Mouse (Mus musculus): ENCODE measurements around the gene 1110051M20Rik. TPM values are rescaled to one million over a fixed set of nuclear protein-coding genes. Genes with fewer than 3 reads are reported as not detected.
"Not testable (repeated sequence)": the region's sequence is repeated elsewhere in the genome, so short reads cannot be mapped to it uniquely, and the experiment has no call there.

1110051M20Rik gene
- 75.3 and 81.9 TPM in 2 replicates for polyA plus RNA-seq (2014; fragmentation: Nextera tagmentation; extraction: Ambion mirVana)

DNA sequence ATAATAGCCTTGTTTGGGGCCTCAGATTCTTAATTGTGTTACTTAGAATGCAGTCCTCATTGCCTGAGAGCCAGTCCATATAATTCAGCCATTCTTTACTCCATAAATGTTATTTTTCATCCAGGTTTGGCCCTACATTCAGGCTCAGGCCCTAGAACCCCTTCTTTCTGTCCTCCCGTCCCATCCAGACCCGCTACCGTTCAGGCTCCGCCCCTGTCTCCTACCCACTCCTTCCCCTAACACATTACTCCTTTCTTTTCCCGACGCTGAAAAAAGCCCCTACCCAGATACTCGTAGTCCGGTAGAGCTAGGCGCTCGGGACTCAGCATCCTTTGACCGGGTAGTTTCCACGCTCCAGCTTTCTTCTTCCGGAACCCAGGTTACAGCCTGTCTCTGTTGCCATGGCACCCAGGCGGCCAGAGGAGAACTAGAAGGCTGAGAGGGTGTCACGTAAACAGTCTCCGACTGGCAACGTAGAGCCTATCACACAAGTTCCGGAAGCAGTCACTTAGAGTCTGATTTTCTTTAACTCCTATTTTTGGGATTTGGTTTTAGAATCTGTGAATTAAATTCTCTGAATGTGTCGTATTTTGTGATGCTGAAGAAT lies at the start of gene 1110051M20Rik:
Gene 1110051M20Rik, minus strand, starts transcription at position 419 of the 607 bp plus-strand sequence.
- no peaks in the 10 kb centered on the region for H3K27me3 ChIP-seq (ENCODE audit: control insufficient read depth, insufficient read depth, low read length)
- DNase-seq (ENCODE audit: low spot score) (peak; percentile 93), ATAC-seq (ENCODE audit: insufficient number of reproducible peaks, low FRiP score, low TSS enrichment, low read depth) (peak; percentile 94)
- no peak within 1 kb of the TSS; the same call in 1 of the 2 replicates for H3K27ac ChIP-seq (replicated peaks; ENCODE audit: low read depth, low read length)
- H3K36me3 ChIP-seq (ENCODE audit: control insufficient read depth, insufficient read depth, low read length) = no peaks in the 10 kb centered on the region
- peak within 1 kb of the TSS; percentile 60 for H3K4me3 ChIP-seq (ENCODE audit: low read depth, low read length)
- peak within 1 kb of the TSS; percentile 56 for H3K9ac ChIP-seq (ENCODE audit: low read length)
- WGBS = 1% methylated on average over 19 of the region's 19 CpGs
- H3K4me2 ChIP-seq (ENCODE audit: low read depth, severe bottlenecking) = peak within 1 kb of the TSS; percentile 60
- no peaks in the 10 kb centered on the region for H3K9me3 ChIP-seq (ENCODE audit: control insufficient read depth, low read length)
- 0 out of 2 replicates have a peak, but pooled peaks cover 2% of the 10 kb centered on the region for H3K4me1 ChIP-seq (ENCODE audit: control insufficient read depth, insufficient read depth, low read length)

DNA sequence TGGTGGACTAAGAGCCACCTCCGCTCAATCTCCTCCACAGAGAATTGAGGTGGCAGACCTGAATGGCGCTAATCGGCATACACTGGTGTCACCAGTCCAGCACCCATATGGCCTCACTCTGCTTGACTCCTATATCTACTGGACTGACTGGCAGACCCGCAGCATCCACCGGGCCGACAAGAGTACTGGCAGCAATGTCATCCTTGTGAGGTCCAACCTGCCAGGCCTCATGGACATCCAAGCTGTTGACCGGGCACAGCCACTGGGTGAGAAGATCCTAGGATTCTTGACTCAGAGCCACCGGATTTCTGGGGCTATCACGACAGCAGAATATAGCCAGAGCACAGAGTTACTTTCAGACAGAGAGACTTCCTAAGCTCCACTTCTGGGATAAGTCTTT lies 49.5 kb upstream of the 1110051M20Rik start:
- Histone ChIP-seq H3K4me2 (ENCODE audit: low read depth, severe bottlenecking) (no peak overlapping the region), H3K4me1 (ENCODE audit: control insufficient read depth, insufficient read depth, low read length) (no peaks in the 10 kb centered on the region), H3K27ac (replicated peaks; ENCODE audit: low read depth, low read length) (no peak overlapping the region), H3K36me3 (ENCODE audit: control insufficient read depth, insufficient read depth, low read length) (peaks cover 2% of the 10 kb centered on the region; the same call in 1 of the 2 replicates), H3K27me3 (ENCODE audit: control insufficient read depth, insufficient read depth, low read length) (no peaks in the 10 kb centered on the region), H3K9ac (ENCODE audit: low read length) (no peak overlapping the region), H3K4me3 (ENCODE audit: low read depth, low read length) (no peak overlapping the region), H3K9me3 (ENCODE audit: control insufficient read depth, low read length) (no peaks in the 10 kb centered on the region)
- WGBS = 97% methylated on average over 9 of the region's 9 CpGs
- no peak for DNase-seq (ENCODE audit: low spot score)
- ATAC-seq (ENCODE audit: insufficient number of reproducible peaks, low FRiP score, low TSS enrichment, low read depth) = no peak

DNA sequence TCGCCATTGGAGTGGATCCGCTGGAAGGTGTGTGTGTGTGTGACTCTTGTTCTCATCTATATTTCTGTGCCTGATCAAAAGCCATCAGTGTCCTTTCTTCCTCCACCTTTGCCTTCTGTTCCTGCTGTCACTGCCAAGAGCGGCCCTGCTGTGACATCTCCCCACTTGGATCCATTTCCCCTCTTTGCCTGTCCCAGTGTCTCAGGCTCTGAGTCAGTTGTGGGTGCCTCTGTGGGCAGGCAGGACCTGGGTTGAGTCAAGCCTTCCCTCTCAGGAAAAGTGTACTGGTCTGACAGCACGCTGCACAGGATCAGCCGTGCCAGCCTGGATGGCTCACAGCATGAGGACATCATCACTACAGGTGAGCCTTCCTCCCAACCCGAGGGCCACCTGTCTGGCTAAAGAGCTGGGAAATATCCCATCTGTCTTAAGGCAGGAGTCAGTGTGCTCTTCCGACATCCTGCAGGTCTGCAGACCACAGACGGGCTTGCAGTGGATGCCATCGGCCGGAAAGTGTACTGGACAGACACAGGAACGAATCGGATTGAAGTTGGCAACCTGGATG lies 47.6 kb upstream of the 1110051M20Rik start:
- Histone ChIP-seq H3K27ac (replicated peaks; ENCODE audit: low read depth, low read length) (no peak overlapping the region), H3K9ac (ENCODE audit: low read length) (no peak overlapping the region), H3K4me2 (ENCODE audit: low read depth, severe bottlenecking) (no peak overlapping the region), H3K9me3 (ENCODE audit: control insufficient read depth, low read length) (no peaks in the 10 kb centered on the region), H3K36me3 (ENCODE audit: control insufficient read depth, insufficient read depth, low read length) (peaks cover 5% of the 10 kb centered on the region; the same call in 1 of the 2 replicates), H3K4me1 (ENCODE audit: control insufficient read depth, insufficient read depth, low read length) (no peaks in the 10 kb centered on the region), H3K4me3 (ENCODE audit: low read depth, low read length) (no peak overlapping the region), H3K27me3 (ENCODE audit: control insufficient read depth, insufficient read depth, low read length) (no peaks in the 10 kb centered on the region)
- 95% methylated on average over 12 of the region's 12 CpGs for WGBS
- ATAC-seq (ENCODE audit: insufficient number of reproducible peaks, low FRiP score, low TSS enrichment, low read depth) (no peak), DNase-seq (ENCODE audit: low spot score) (no peak)

DNA sequence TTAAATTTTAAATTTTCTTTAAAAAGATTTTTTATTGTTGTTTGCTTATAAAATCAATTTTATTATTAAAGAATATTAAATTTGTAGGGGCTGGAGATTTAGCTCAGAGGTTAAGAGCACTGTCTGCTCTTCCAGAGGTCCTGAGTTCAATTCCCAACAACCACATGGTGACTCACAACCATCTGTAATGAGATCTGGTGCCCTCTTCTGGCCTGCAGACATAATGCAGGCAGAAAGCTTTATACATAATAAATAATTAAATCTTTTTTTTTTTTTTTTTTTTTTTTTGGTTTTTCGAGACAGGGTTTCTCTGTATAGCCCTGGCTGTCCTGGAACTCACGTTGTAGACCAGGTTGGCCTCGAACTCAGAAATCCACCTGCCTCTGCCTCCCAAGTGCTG lies 42.8 kb upstream of the 1110051M20Rik start:
- H3K4me2 ChIP-seq (ENCODE audit: low read depth, severe bottlenecking); H3K36me3 ChIP-seq (ENCODE audit: control insufficient read depth, insufficient read depth, low read length); DNase-seq (ENCODE audit: low spot score); H3K9ac ChIP-seq (ENCODE audit: low read length); H3K4me1 ChIP-seq (ENCODE audit: control insufficient read depth, insufficient read depth, low read length); H3K27ac ChIP-seq (replicated peaks; ENCODE audit: low read depth, low read length); H3K27me3 ChIP-seq (ENCODE audit: control insufficient read depth, insufficient read depth, low read length); H3K9me3 ChIP-seq (ENCODE audit: control insufficient read depth, low read length); H3K4me3 ChIP-seq (ENCODE audit: low read depth, low read length); ATAC-seq (ENCODE audit: insufficient number of reproducible peaks, low FRiP score, low TSS enrichment, low read depth): not testable (repeated sequence)
- 68% methylated on average over 3 of the region's 3 CpGs for WGBS

DNA sequence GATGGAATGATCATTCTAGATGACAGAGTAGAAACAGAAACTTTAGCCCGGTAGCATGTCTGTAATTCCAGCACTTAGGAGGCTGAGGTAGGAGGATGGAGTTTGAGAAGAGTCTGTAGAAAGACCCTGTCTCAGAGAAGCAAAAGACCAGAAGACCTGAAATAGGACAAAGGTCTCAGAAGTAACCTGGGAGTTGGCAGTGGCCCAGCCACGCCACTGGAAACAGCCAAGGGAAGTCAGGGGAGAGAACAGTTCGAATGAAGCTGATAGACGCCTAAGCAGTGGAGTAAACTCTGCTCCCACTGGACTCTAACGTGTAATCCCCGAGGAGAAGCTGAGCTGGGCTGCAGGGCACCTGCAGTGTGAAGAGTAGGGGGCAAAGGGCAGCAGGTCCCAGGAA lies 40.8 kb upstream of the 1110051M20Rik start:
- H3K27ac ChIP-seq (replicated peaks; ENCODE audit: low read depth, low read length) = no peak overlapping the region
- ATAC-seq (ENCODE audit: insufficient number of reproducible peaks, low FRiP score, low TSS enrichment, low read depth) = no peak
- no peaks in the 10 kb centered on the region for H3K27me3 ChIP-seq (ENCODE audit: control insufficient read depth, insufficient read depth, low read length)
- H3K4me3 ChIP-seq (ENCODE audit: low read depth, low read length) = no peak overlapping the region
- H3K4me1 ChIP-seq (ENCODE audit: control insufficient read depth, insufficient read depth, low read length) = no peaks in the 10 kb centered on the region
- H3K9ac ChIP-seq (ENCODE audit: low read length) = no peak overlapping the region
- WGBS = 84% methylated on average over 6 of the region's 6 CpGs
- no peak for DNase-seq (ENCODE audit: low spot score)
- no peaks in the 10 kb centered on the region for H3K9me3 ChIP-seq (ENCODE audit: control insufficient read depth, low read length)
- peaks cover 5% of the 10 kb centered on the region; the same call in 1 of the 2 replicates for H3K36me3 ChIP-seq (ENCODE audit: control insufficient read depth, insufficient read depth, low read length)
- H3K4me2 ChIP-seq (ENCODE audit: low read depth, severe bottlenecking) = no peak overlapping the region

DNA sequence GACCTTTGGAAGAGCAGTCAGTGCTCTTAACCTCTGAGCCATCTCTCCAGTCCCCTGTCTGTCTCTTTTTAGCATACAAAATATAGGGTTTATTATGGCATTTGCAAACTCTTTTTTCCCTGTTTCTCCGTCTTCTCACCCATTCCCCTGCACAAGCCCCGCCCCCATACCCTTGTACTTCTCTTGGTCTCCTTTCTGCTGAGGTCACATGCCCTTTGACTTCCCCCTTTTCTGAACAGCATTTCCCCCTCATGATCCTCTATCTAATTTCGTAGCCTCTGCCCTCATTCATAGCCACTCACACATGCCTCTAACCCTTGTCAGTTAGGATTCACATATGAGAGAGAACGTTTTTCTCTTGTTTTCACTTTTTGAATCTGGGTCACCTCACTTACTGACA lies 40.2 kb upstream of the 1110051M20Rik start:
- H3K9ac ChIP-seq (ENCODE audit: low read length) = no peak overlapping the region
- H3K36me3 ChIP-seq (ENCODE audit: control insufficient read depth, insufficient read depth, low read length) = peaks cover 5% of the 10 kb centered on the region; the same call in 1 of the 2 replicates
- DNase-seq (ENCODE audit: low spot score) = no peak
- H3K4me1 ChIP-seq (ENCODE audit: control insufficient read depth, insufficient read depth, low read length) = no peaks in the 10 kb centered on the region
- H3K4me3 ChIP-seq (ENCODE audit: low read depth, low read length) = no peak overlapping the region
- 85% methylated on average over 4 of the region's 4 CpGs for WGBS
- H3K27ac ChIP-seq (replicated peaks; ENCODE audit: low read depth, low read length) = no peak overlapping the region
- H3K4me2 ChIP-seq (ENCODE audit: low read depth, severe bottlenecking) = no peak overlapping the region
- H3K9me3 ChIP-seq (ENCODE audit: control insufficient read depth, low read length) = no peaks in the 10 kb centered on the region
- H3K27me3 ChIP-seq (ENCODE audit: control insufficient read depth, insufficient read depth, low read length) = no peaks in the 10 kb centered on the region
- no peak for ATAC-seq (ENCODE audit: insufficient number of reproducible peaks, low FRiP score, low TSS enrichment, low read depth)

DNA sequence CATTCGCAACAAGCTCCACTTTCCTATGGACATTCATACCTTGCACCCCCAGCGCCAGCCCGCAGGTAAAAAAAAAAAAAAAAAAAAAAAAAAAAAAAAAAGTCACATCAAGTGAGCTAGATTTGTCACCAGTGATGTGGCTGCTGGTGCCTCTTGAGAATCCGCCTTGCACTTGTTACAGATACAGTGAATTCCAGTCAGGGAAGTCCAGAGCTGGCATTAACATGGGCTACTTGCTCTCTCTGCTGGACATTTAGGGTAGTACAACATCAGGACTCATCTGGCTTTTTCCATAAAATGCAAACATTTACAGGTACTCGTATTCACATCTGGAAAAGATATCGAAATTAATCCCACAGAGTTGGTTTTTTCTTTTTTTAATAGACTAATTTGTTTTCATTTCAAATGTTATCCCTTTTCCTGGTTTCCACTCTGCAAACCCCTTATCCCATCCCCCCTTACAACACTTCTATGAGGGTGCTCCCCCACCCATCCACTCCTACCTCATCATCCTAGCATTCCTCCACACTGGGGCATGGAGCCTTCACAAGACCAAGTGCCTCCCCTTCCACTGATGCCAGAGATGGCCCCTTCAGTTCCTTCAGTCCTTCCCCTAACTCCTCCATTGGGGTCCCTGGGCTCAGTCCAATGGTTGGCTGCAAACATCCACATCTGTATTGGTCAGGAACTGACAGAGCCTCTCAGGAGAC lies 36.5 kb upstream of the 1110051M20Rik start:
- no peaks in the 10 kb centered on the region for H3K9me3 ChIP-seq (ENCODE audit: control insufficient read depth, low read length)
- no peak overlapping the region for H3K4me2 ChIP-seq (ENCODE audit: low read depth, severe bottlenecking)
- DNase-seq (ENCODE audit: low spot score) = peak; percentile 62
- H3K36me3 ChIP-seq (ENCODE audit: control insufficient read depth, insufficient read depth, low read length) = peaks cover 3% of the 10 kb centered on the region; the same call in 1 of the 2 replicates
- H3K4me1 ChIP-seq (ENCODE audit: control insufficient read depth, insufficient read depth, low read length) = no peaks in the 10 kb centered on the region
- no peak overlapping the region for H3K9ac ChIP-seq (ENCODE audit: low read length)
- H3K27ac ChIP-seq (replicated peaks; ENCODE audit: low read depth, low read length) = no peak overlapping the region
- ATAC-seq (ENCODE audit: insufficient number of reproducible peaks, low FRiP score, low TSS enrichment, low read depth) = no peak
- no peak overlapping the region for H3K4me3 ChIP-seq (ENCODE audit: low read depth, low read length)
- 73% methylated on average over 6 of the region's 6 CpGs for WGBS
- H3K27me3 ChIP-seq (ENCODE audit: control insufficient read depth, insufficient read depth, low read length) = no peaks in the 10 kb centered on the region

DNA sequence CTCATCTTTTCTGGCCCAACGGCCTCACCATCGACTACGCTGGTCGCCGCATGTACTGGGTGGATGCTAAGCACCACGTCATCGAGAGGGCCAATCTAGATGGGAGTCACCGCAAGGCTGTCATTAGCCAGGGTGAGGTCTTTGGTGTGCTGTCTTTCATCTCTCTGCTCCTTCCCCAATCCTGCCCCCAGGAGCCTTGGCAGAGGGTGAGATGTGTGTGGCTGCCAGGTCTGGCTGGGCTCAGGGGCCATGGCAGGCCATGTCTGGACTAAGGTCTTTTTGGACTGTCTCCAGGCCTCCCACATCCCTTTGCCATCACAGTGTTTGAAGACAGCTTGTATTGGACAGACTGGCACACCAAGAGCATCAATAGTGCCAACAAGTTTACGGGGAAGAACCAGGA lies 35.9 kb upstream of the 1110051M20Rik start:
- Histone ChIP-seq H3K9me3 (ENCODE audit: control insufficient read depth, low read length) (no peaks in the 10 kb centered on the region), H3K27ac (replicated peaks; ENCODE audit: low read depth, low read length) (no peak overlapping the region), H3K4me2 (ENCODE audit: low read depth, severe bottlenecking) (no peak overlapping the region), H3K36me3 (ENCODE audit: control insufficient read depth, insufficient read depth, low read length) (peaks cover 3% of the 10 kb centered on the region; the same call in 1 of the 2 replicates), H3K9ac (ENCODE audit: low read length) (no peak overlapping the region), H3K27me3 (ENCODE audit: control insufficient read depth, insufficient read depth, low read length) (no peaks in the 10 kb centered on the region), H3K4me3 (ENCODE audit: low read depth, low read length) (no peak overlapping the region), H3K4me1 (ENCODE audit: control insufficient read depth, insufficient read depth, low read length) (no peaks in the 10 kb centered on the region)
- WGBS = 95% methylated on average over 9 of the region's 9 CpGs
- no peak for ATAC-seq (ENCODE audit: insufficient number of reproducible peaks, low FRiP score, low TSS enrichment, low read depth)
- DNase-seq (ENCODE audit: low spot score) = no peak

All from limb, embryonic 11.5 days (tissue).